Mouse (Mus musculus) heart, embryonic 12.5 days (tissue): ENCODE results near the gene Trim12a. TPM values are rescaled to one million over a fixed set of nuclear protein-coding genes. Genes with fewer than 3 reads are reported as not detected.
"Not testable (repeated sequence)": the region's sequence is repeated elsewhere in the genome, so short reads cannot be mapped to it uniquely, and the experiment has no call there.

Source experiments
- ATAC-seq: fragments of 200-750 bp; cut with Nextera tagmentation; 2 replicates; pipeline ENCODE4 v1.8.0; 2017; ENCODE audit warnings: moderate TSS enrichment, moderate library complexity; ENCODE audit not compliant: insufficient number of reproducible peaks, low FRiP score
- H3K27ac ChIP-seq: fragments of 300-500 bp; sonication (generic); 2 replicates; pipeline ENCODE4 v1.5.1; 2016; ENCODE audit warnings: mild to moderate bottlenecking, moderate library complexity; ENCODE audit not compliant: poor library complexity, severe bottlenecking
- H3K27me3 ChIP-seq: fragments of 300-500 bp; sonication (generic); replicated peaks from 2 replicates; pipeline ENCODE4 v1.6.1; 2016; ENCODE audit warnings: mild to moderate bottlenecking, moderate library complexity
- H3K36me3 ChIP-seq: fragments of 300-500 bp; sonication (generic); 2 replicates; pipeline ENCODE4 v1.6.1; 2016; ENCODE audit warnings: mild to moderate bottlenecking, moderate library complexity
- H3K4me1 ChIP-seq: fragments of 300-500 bp; sonication (generic); replicated peaks from 2 replicates; pipeline ENCODE4 v1.6.1; 2016; ENCODE audit warnings: mild to moderate bottlenecking
- H3K4me2 ChIP-seq: fragments of 300-500 bp; sonication (generic); 2 replicates; pipeline ENCODE4 v1.6.1; 2016; ENCODE audit warnings: mild to moderate bottlenecking, moderate library complexity
- H3K4me3 ChIP-seq: fragments of 300-500 bp; sonication (generic); 2 replicates; pipeline ENCODE4 v1.5.1; 2016; ENCODE audit warnings: mild to moderate bottlenecking
- H3K9ac ChIP-seq: fragments of 300-500 bp; sonication (generic); 2 replicates; pipeline ENCODE4 v1.6.1; 2016; ENCODE audit warnings: mild to moderate bottlenecking, moderate library complexity
- H3K9me3 ChIP-seq: fragments of 300-500 bp; sonication (generic); replicated peaks from 2 replicates; pipeline ENCODE4 v1.6.1; 2016; ENCODE audit warnings: mild to moderate bottlenecking, moderate library complexity
- WGBS: fragments of 180-500 bp; shearing (Covaris S2); methylation state at CpG from one replicate; pipeline ENCODE4 v1.1.7; 2016; 5-methylcytosine and 5-hydroxymethylcytosine counted together
- polyA plus RNA-seq: library from polyadenylated mRNA; unstranded; fragments of >200 nt; fragmentation: Nextera tagmentation; extraction: Ambion mirVana; gene quantifications from 2 replicates; pipeline ENCODE4 v1.2.1, GENCODE M21; 2016

Trim12a gene
- polyA plus RNA-seq, 1 experiment from 2014 or later, result 11.8 TPM

GRCm38 (mm10) chr7:104290641-104291040 is 24.6 kb downstream of the Trim12a start:
- ATAC-seq, result no peak
- Histone ChIP-seq H3K36me3 (no peaks in the 10 kb centered on the region), H3K9ac (no peak overlapping the region), H3K4me2 (no peak overlapping the region), H3K27ac (no peak overlapping the region), H3K27me3 (no peaks in the 10 kb centered on the region), H3K4me3 (no peak overlapping the region), H3K4me1 (0 out of 2 replicates have a peak, but pooled peaks cover 3% of the 10 kb centered on the region), H3K9me3 (no peaks in the 10 kb centered on the region; the same call in 1 of the 2 replicates)
- WGBS, result 80% methylated on average over 1 of the region's 1 CpGs

GRCm38 (mm10) chr7:104287576-104288443 is 27.5 kb downstream of the Trim12a start, which contains the start of gene Trim5:
Gene Trim5, minus strand, starts transcription at chr7:104288094.
- H3K4me3 ChIP-seq, result peak within 1 kb of the TSS; percentile 43
- H3K4me1 ChIP-seq, H3K36me3 ChIP-seq, H3K27ac ChIP-seq, H3K9me3 ChIP-seq, H3K27me3 ChIP-seq, H3K9ac ChIP-seq: not testable (repeated sequence)
- ATAC-seq, result peak; percentile 91
- WGBS, result 25% methylated on average over 14 of the region's 14 CpGs
- H3K4me2 ChIP-seq, result peak within 1 kb of the TSS; percentile 48

GRCm38 (mm10) chr7:104279361-104279760 is 35.9 kb downstream of the Trim12a start:
- not testable (repeated sequence) for H3K9ac ChIP-seq, H3K4me2 ChIP-seq, H3K27me3 ChIP-seq, ATAC-seq, H3K36me3 ChIP-seq, H3K9me3 ChIP-seq, H3K4me1 ChIP-seq, H3K4me3 ChIP-seq, H3K27ac ChIP-seq
- WGBS, result 76% methylated on average over 3 of the region's 3 CpGs

- H3K4me3 ChIP-seq, H3K9ac ChIP-seq, H3K4me1 ChIP-seq, H3K36me3 ChIP-seq, H3K27me3 ChIP-seq, H3K4me2 ChIP-seq, H3K9me3 ChIP-seq, H3K27ac ChIP-seq: not testable (repeated sequence)
- WGBS, result 64% methylated on average over 5 of the region's 5 CpGs
- ATAC-seq, result peak; percentile 73
These were observed 49.9 kb downstream of the Trim12a start for GRCm38 (mm10) chr7:104265335-104265734.

GRCm38 (mm10) chr7:104260380-104260779 is 54.9 kb downstream of the Trim12a start:
- H3K4me2 ChIP-seq, ATAC-seq, H3K4me1 ChIP-seq, H3K36me3 ChIP-seq, H3K9ac ChIP-seq, H3K4me3 ChIP-seq, H3K27ac ChIP-seq, H3K9me3 ChIP-seq, H3K27me3 ChIP-seq: not testable (repeated sequence)
- 82% methylated on average over 4 of the region's 4 CpGs for WGBS

Other genes with a start within 250 kb of the Trim12a start
- not detected in 2 replicates for gene Olfr644, start 243.6 kb downstream of the Trim12a start, polyA plus RNA-seq
- gene Olfr645, start 230.0 kb downstream of the Trim12a start, polyA plus RNA-seq, result not detected in 2 replicates
- not detected in 2 replicates for gene Olfr646, start 210.6 kb downstream of the Trim12a start, polyA plus RNA-seq
- not detected in 2 replicates for gene Ubqln5, start 185.6 kb downstream of the Trim12a start, polyA plus RNA-seq
- gene Olfr643, start 178.1 kb downstream of the Trim12a start, polyA plus RNA-seq, result not detected in 2 replicates
- not detected in 2 replicates for gene Ubqln3, start 172.2 kb downstream of the Trim12a start, polyA plus RNA-seq
- gene Ubqlnl, start 164.9 kb downstream of the Trim12a start, polyA plus RNA-seq, result not detected in 2 replicates
- not detected in 2 replicates for gene Olfm5, start 150.6 kb downstream of the Trim12a start, polyA plus RNA-seq
- 0.28 and 0.32 TPM in 2 replicates for gene Olfr648, start 132.1 kb downstream of the Trim12a start, polyA plus RNA-seq
- gene Olfr649, start 119.5 kb downstream of the Trim12a start, polyA plus RNA-seq, result not detected in 2 replicates
- 7.6 and 7.7 TPM in 2 replicates for gene Trim6, start 96.7 kb downstream of the Trim12a start, polyA plus RNA-seq
- 2.4 TPM in 2 replicates for gene Trim34a, start 71.0 kb downstream of the Trim12a start, polyA plus RNA-seq
- 0.53 and 0.64 TPM in 2 replicates for gene Trim5, start 27.4 kb downstream of the Trim12a start, polyA plus RNA-seq
- gene Trim34b, start 14.0 kb upstream of the Trim12a start, polyA plus RNA-seq, result 0.17 TPM in 1 of 2 replicates, not detected in the other
- 2.3 and 2.4 TPM in 2 replicates for gene Trim12c, start 37.9 kb upstream of the Trim12a start, polyA plus RNA-seq
- gene Trim30b, start 54.4 kb upstream of the Trim12a start, polyA plus RNA-seq, result not detected in 2 replicates
- not detected in 2 replicates for gene Trim30c, start 85.4 kb upstream of the Trim12a start, polyA plus RNA-seq
- 0.49 and 0.76 TPM in 2 replicates for gene Trim30a, start 149.7 kb upstream of the Trim12a start, polyA plus RNA-seq
- 0.23 and 0.31 TPM in 2 replicates for gene Trim30d, start 192.4 kb upstream of the Trim12a start, polyA plus RNA-seq
- gene Olfr651, start 234.7 kb upstream of the Trim12a start, polyA plus RNA-seq, result not detected in 2 replicates
- not detected in 2 replicates for gene Olfr652, start 245.4 kb upstream of the Trim12a start, polyA plus RNA-seq